Mouse (Mus musculus) CD4-positive naive resting alpha-beta T cell, adult 76 days (primary cell): Measurements from ENCODE around the gene Kcnk13. TPM values are rescaled to one million over a fixed set of nuclear protein-coding genes. Genes with fewer than 3 reads are reported as not detected.

ENCODE experiments used
- total RNA-seq: library from RNA; stranded (reverse); gene quantifications from one replicate; pipeline ENCODE4 v1.2.4, GENCODE M21; 2023

The Kcnk13 gene
- total RNA-seq: 1.5 TPM

GRCm38 (mm10) chr12:99964301-99965202 lies at the start of gene Kcnk13:
TSS of gene Kcnk13 (plus strand) at chr12:99964499.

GRCm38 (mm10) chr12:100109986-100110696 lies 145.8 kb downstream of the Kcnk13 start, which contains the start of gene Psmc1:
TSS of gene Psmc1 (plus strand) at chr12:100110154.

Other genes starting within 250 kb of the Kcnk13 start
- gene Efcab11, start 80.1 kb upstream of the Kcnk13 start, total RNA-seq: 1.3 TPM
- 29.2 TPM for gene Tdp1, start 80.0 kb upstream of the Kcnk13 start, total RNA-seq
- 73.3 TPM for gene Psmc1, start 145.7 kb downstream of the Kcnk13 start, total RNA-seq
- 36.5 TPM for gene Nrde2, start 195.2 kb downstream of the Kcnk13 start, total RNA-seq
- 382 TPM for gene Calm1, start 234.9 kb downstream of the Kcnk13 start, total RNA-seq